Mouse (Mus musculus): ENCODE data around the gene Riox2. TPM values are rescaled to one million over a fixed set of nuclear protein-coding genes. Genes with fewer than 3 reads are reported as not detected.

Gene Riox2
- polyA plus RNA-seq, 1 experiment from 2014 or later, result 26.1 TPM

- Histone ChIP-seq H3K4me2 (no peak overlapping the region), H3K9ac (ENCODE audit: low read length) (no peak overlapping the region), H3K4me3 (ENCODE audit: low read depth, low read length) (no peak overlapping the region), H3K4me1 (ENCODE audit: control insufficient read depth, insufficient read depth, low read length) (no peaks in the 10 kb centered on the region), H3K27ac (ENCODE audit: low read depth, low read length) (no peak overlapping the region), H3K9me3 (ENCODE audit: control insufficient read depth, low read length) (no peaks in the 10 kb centered on the region), H3K36me3 (ENCODE audit: control insufficient read depth, insufficient read depth, low read length) (no peaks in the 10 kb centered on the region), H3K27me3 (ENCODE audit: control insufficient read depth, insufficient read depth, low read length) (no peaks in the 10 kb centered on the region)
- no peak for ATAC-seq (ENCODE audit: low FRiP score)
- DNase-seq (ENCODE audit: low spot score, missing footprints), result no peak
- WGBS, result 37% methylated on average over 3 of the region's 3 CpGs
Observed at GRCm38 (mm10) chr16:59532561-59532960, 61.0 kb downstream of the Riox2 start.

DNA sequence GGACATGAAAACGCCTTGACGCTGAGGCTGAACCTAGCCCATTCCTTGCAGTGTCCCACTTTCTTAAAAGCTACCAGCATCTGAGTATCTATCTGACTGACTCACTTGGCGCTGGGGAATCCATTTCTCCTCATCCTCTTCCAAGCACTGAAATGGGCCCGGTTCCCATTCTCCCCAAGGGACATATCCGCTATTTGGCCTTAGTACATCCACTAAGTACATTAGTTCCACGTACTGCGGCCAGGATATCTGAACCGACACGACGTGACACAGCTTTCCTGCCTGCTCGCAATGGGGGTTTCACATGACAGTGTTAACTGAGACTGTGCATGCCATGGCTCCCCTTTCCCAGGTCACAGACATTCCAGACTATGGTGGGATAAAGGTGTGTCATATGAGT is 62.8 kb downstream of the Riox2 start:
- no peak overlapping the region for H3K4me3 ChIP-seq (ENCODE audit: low read depth, low read length)
- WGBS, result 91% methylated on average over 11 of the region's 11 CpGs
- H3K27ac ChIP-seq (ENCODE audit: low read depth, low read length), result no peak overlapping the region
- DNase-seq (ENCODE audit: low spot score, missing footprints) (no peak), ATAC-seq (ENCODE audit: low FRiP score) (no peak)
- no peaks in the 10 kb centered on the region for H3K4me1 ChIP-seq (ENCODE audit: control insufficient read depth, insufficient read depth, low read length)
- H3K9ac ChIP-seq (ENCODE audit: low read length), result no peak overlapping the region
- H3K9me3 ChIP-seq (ENCODE audit: control insufficient read depth, low read length), result no peaks in the 10 kb centered on the region
- H3K4me2 ChIP-seq, result no peak overlapping the region
- H3K27me3 ChIP-seq (ENCODE audit: control insufficient read depth, insufficient read depth, low read length), result no peaks in the 10 kb centered on the region
- no peaks in the 10 kb centered on the region for H3K36me3 ChIP-seq (ENCODE audit: control insufficient read depth, insufficient read depth, low read length)

GRCm38 (mm10) chr16:59535673-59536072 is 64.1 kb downstream of the Riox2 start:
- H3K4me2 ChIP-seq, result no peak overlapping the region
- H3K9ac ChIP-seq (ENCODE audit: low read length), result no peak overlapping the region
- H3K4me3 ChIP-seq (ENCODE audit: low read depth, low read length), result no peak overlapping the region
- H3K4me1 ChIP-seq (ENCODE audit: control insufficient read depth, insufficient read depth, low read length), result no peaks in the 10 kb centered on the region
- H3K9me3 ChIP-seq (ENCODE audit: control insufficient read depth, low read length), result no peaks in the 10 kb centered on the region
- ATAC-seq (ENCODE audit: low FRiP score), result no peak
- DNase-seq (ENCODE audit: low spot score, missing footprints), result no peak
- WGBS, result 85% methylated on average over 5 of the region's 5 CpGs
- no peaks in the 10 kb centered on the region for H3K27me3 ChIP-seq (ENCODE audit: control insufficient read depth, insufficient read depth, low read length)
- H3K27ac ChIP-seq (ENCODE audit: low read depth, low read length), result no peak overlapping the region
- H3K36me3 ChIP-seq (ENCODE audit: control insufficient read depth, insufficient read depth, low read length), result no peaks in the 10 kb centered on the region

DNA sequence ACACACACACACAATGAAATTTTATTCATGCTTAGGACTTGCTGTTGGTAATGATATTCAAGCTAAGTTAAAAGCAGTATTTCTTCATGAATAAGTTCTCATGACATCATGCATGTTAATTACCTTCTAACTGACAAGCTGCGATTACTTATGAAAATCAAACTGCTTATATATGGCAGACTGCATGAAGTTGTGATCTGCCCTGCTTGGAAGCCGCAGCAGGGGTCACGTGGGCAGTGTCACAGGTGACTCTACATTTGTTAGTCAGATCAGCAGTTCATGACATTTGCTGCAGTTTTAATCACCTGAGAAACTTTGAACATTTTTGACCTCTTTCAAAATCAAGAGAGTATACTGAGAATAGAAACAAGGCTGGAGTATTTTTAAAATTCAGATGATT is 69.4 kb downstream of the Riox2 start:
- no peaks in the 10 kb centered on the region for H3K36me3 ChIP-seq (ENCODE audit: control insufficient read depth, insufficient read depth, low read length)
- H3K27me3 ChIP-seq (ENCODE audit: control insufficient read depth, insufficient read depth, low read length), result no peaks in the 10 kb centered on the region
- ATAC-seq (ENCODE audit: low FRiP score), result no peak
- H3K4me3 ChIP-seq (ENCODE audit: low read depth, low read length), result no peak overlapping the region
- DNase-seq (ENCODE audit: low spot score, missing footprints), result no peak
- H3K9ac ChIP-seq (ENCODE audit: low read length), result no peak overlapping the region
- no peaks in the 10 kb centered on the region for H3K4me1 ChIP-seq (ENCODE audit: control insufficient read depth, insufficient read depth, low read length)
- no peak overlapping the region for H3K27ac ChIP-seq (ENCODE audit: low read depth, low read length)
- no peak overlapping the region for H3K4me2 ChIP-seq
- no peaks in the 10 kb centered on the region for H3K9me3 ChIP-seq (ENCODE audit: control insufficient read depth, low read length)
- WGBS, result 85% methylated on average over 3 of the region's 3 CpGs

DNA sequence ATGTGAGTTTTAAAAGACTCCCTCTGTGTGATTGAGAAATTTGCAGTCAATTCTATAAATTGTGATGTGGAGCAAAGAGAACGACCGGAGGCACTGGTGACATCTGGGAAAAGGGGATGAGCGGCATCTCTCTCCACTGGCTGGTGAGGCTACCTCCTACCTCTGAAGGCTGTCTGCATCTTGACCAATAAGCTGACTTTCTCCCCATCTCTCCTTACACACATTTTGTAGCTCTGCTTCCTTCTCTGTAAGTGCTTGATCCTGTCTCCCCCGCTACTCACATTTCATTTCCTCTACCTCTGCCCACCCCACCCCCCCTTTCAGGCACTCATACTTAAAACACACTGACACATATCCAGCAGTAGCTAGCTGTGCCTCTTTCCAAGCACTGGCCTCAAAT is 69.8 kb downstream of the Riox2 start:
- no peak for DNase-seq (ENCODE audit: low spot score, missing footprints)
- H3K4me1 ChIP-seq (ENCODE audit: control insufficient read depth, insufficient read depth, low read length), result no peaks in the 10 kb centered on the region
- no peak overlapping the region for H3K4me3 ChIP-seq (ENCODE audit: low read depth, low read length)
- H3K9ac ChIP-seq (ENCODE audit: low read length), result no peak overlapping the region
- H3K4me2 ChIP-seq, result no peak overlapping the region
- H3K27me3 ChIP-seq (ENCODE audit: control insufficient read depth, insufficient read depth, low read length), result no peaks in the 10 kb centered on the region
- H3K9me3 ChIP-seq (ENCODE audit: control insufficient read depth, low read length), result no peaks in the 10 kb centered on the region
- no peak overlapping the region for H3K27ac ChIP-seq (ENCODE audit: low read depth, low read length)
- no peak for ATAC-seq (ENCODE audit: low FRiP score)
- no peaks in the 10 kb centered on the region for H3K36me3 ChIP-seq (ENCODE audit: control insufficient read depth, insufficient read depth, low read length)
- WGBS, result 84% methylated on average over 4 of the region's 4 CpGs

Other genes with a start within 250 kb of the Riox2 start
- gene Olfr201, start 199.1 kb upstream of the Riox2 start, polyA plus RNA-seq (2014; fragmentation: Nextera tagmentation; extraction: Ambion mirVana), result not detected in 2 replicates
- gene Olfr202, start 185.0 kb upstream of the Riox2 start, polyA plus RNA-seq (2014; fragmentation: Nextera tagmentation; extraction: Ambion mirVana), result not detected in 2 replicates
- gene Olfr203, start 172.9 kb upstream of the Riox2 start, polyA plus RNA-seq (2014; fragmentation: Nextera tagmentation; extraction: Ambion mirVana), result not detected in 2 replicates
- gene Olfr204, start 153.5 kb upstream of the Riox2 start, polyA plus RNA-seq (2014; fragmentation: Nextera tagmentation; extraction: Ambion mirVana), result not detected in 2 replicates
- gene Olfr205, start 140.6 kb upstream of the Riox2 start, polyA plus RNA-seq (2014; fragmentation: Nextera tagmentation; extraction: Ambion mirVana), result not detected in 2 replicates
- gene Olfr206, start 122.5 kb upstream of the Riox2 start, polyA plus RNA-seq (2014; fragmentation: Nextera tagmentation; extraction: Ambion mirVana), result not detected in 2 replicates
- gene Olfr209, start 107.8 kb upstream of the Riox2 start, polyA plus RNA-seq (2014; fragmentation: Nextera tagmentation; extraction: Ambion mirVana), result not detected in 2 replicates
- 0.08 and 0.33 TPM in 2 replicates for gene Gabrr3, start 64.4 kb upstream of the Riox2 start, polyA plus RNA-seq (2014; fragmentation: Nextera tagmentation; extraction: Ambion mirVana)
- gene Crybg3, start 129.2 kb downstream of the Riox2 start, polyA plus RNA-seq (2014; fragmentation: Nextera tagmentation; extraction: Ambion mirVana), result 6.2 and 6.5 TPM in 2 replicates
- gene Arl6, start 167.6 kb downstream of the Riox2 start, polyA plus RNA-seq (2014; fragmentation: Nextera tagmentation; extraction: Ambion mirVana), result 56.7 and 62.0 TPM in 2 replicates